Mouse (Mus musculus): ENCODE measurements at regions not wholly inside any gene's neighbourhood (a gene's known extent, or its start where the extent isn't known, plus 50 kb on each side); places are given as distances from the start of the nearest gene placed in this dataset.

DNA sequence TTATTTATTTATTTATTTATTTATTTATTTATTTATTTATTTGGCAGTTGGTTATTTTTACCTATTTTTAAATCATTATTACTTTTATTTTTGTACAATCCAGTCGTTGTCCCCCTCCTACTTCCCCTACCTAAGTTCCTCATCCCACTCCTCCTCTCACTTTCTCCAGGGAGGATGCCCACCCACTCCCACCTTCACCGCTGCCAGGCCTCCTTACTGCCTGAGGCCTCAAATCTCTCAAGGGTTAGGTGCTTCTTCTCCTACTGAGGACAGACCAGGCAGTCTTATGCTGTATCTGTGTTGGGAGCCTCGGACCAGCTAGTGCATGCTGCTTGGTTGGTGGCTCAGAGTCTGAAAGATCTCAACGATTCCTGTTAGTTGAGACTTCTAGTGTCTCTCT, 1517.6 kb downstream of the Pcdh9 start:
- DNase-seq (ENCODE audit: inconsistent age in 2 of 2, low spot score in 1 of 2): peak in 1 of 2 experiments; percentile 10

DNA sequence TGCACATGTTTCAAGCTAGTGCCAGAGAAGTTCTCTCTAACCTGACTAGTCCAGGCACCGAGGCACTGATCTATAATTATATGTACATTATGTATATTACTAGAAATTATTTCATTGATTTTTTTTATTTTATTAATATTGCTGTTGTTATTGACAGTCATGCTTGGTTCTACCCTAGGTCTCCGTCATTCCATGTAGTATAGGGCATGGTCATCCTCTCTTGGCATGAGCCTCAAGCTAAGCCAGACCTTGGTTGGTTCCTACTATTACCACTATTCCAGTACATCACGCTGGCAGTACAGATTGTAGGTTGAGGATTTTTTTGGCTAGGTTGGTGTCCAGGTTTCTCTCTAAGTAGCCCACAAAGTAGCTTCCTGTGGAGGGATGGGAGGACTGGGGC, 1518.0 kb downstream of the Pcdh9 start:
- peak in 1 of 2 experiments; percentile 6 for DNase-seq (ENCODE audit: inconsistent age in 2 of 2, low spot score in 1 of 2)

Measured in adrenal gland, adult (tissue).